2 mouse cellular contexts compared by ENCODE assay signal in the genomic region with DNA sequence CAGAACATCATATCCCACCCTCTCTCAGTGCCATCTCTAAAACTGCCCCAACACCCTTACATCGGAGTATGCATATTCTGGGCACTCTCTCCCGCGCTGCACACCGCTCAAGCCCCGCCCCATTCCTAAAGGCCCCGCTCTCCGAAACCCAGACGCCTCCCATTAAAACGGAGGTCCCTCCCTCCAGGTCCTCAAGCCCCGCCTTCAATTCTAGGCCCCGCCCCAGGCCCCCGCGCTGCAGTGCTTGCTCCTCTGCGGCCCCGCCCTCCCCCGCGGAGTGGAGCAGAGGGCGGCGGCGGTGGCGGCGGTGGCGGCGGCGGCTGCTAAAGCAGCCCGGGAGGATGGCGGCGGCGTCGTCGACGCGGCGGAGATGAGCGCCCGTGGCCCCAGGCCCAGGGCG.
TF ChIP-seq lines count a peak whose summit lies in the region.

A gene (plus strand): TSS at position 240 of the 400 bp plus-strand sequence.

TF ChIP-seq in C2C12, 6 proteins besides CTCF, POLR2A, EP300 and RAD21 (continued from another document):
- TF ChIP-seq USF1 (IDR thresholded peaks at IDR 0.05; ENCODE audit: low read depth) (no peak), MYOG (IDR thresholded peaks at IDR 0.05; ENCODE audit: control insufficient read depth, extremely low read depth, insufficient read length) (no peak), CEBPB (IDR thresholded peaks at IDR 0.05; ENCODE audit: low read depth) (no peak)

TF ChIP-seq in myocyte, 11 proteins besides CTCF, POLR2A, EP300 and RAD21 (continued from another document):
- TF ChIP-seq USF1 (IDR thresholded peaks at IDR 0.05; ENCODE audit: low read depth), result no peak
- no peak for TF ChIP-seq TCF3 (IDR thresholded peaks at IDR 0.05; ENCODE audit: insufficient read length, low read depth)
- TF ChIP-seq MYOD1 (IDR thresholded peaks at IDR 0.05; ENCODE audit: control insufficient read depth in 1 of 3, insufficient read length in 2 of 3, low read depth in 2 of 3), result no peak
- TF ChIP-seq POLR2AphosphoS2 (IDR thresholded peaks at IDR 0.05; ENCODE audit: insufficient read length, low read depth), result no peak
- no peak for TF ChIP-seq E2F4 (IDR thresholded peaks at IDR 0.05; ENCODE audit: insufficient read depth)
- no peak for TF ChIP-seq SRF (IDR thresholded peaks at IDR 0.05; ENCODE audit: control insufficient read depth, insufficient read length, low read depth)
- no peak for TF ChIP-seq TCF12 (IDR thresholded peaks at IDR 0.05; ENCODE audit: insufficient read depth, poor library complexity, severe bottlenecking)
- TF ChIP-seq MYOG (IDR thresholded peaks at IDR 0.05; ENCODE audit: control insufficient read depth in 1 of 3, insufficient read depth in 1 of 3, insufficient read length in 2 of 3, low read depth in 2 of 3), result no peak
- TF ChIP-seq REST (IDR thresholded peaks at IDR 0.05; ENCODE audit: insufficient read depth, insufficient read length), result no peak
